Mouse (Mus musculus) intestine, postnatal 0 days (tissue): ENCODE measurements around the gene Morc4. TPM values are rescaled to one million over a fixed set of nuclear protein-coding genes. Genes with fewer than 3 reads are reported as not detected.

Experiments used
- ATAC-seq: fragments of 200-750 bp; cut with Nextera tagmentation; 2 replicates; pipeline ENCODE4 v1.8.0; 2017; ENCODE audit warnings: mild to moderate bottlenecking, moderate TSS enrichment, moderate library complexity
- H3K27ac ChIP-seq: fragments of 300-500 bp; sonication (generic); 2 replicates; pipeline ENCODE4 v1.5.1; 2014; ENCODE audit warnings: mild to moderate bottlenecking, low read depth, low read length, moderate library complexity
- H3K27me3 ChIP-seq: fragments of 300-500 bp; sonication (generic); replicated peaks from 2 replicates; pipeline ENCODE4 v1.6.1; 2014; ENCODE audit warnings: low read length, mixed read lengths; ENCODE audit not compliant: control insufficient read depth, insufficient read depth
- H3K36me3 ChIP-seq: fragments of 300-500 bp; sonication (generic); 2 replicates; pipeline ENCODE4 v1.6.1; 2014; ENCODE audit warnings: mild to moderate bottlenecking, moderate library complexity; ENCODE audit not compliant: control insufficient read depth, insufficient read depth
- H3K4me1 ChIP-seq: fragments of 300-500 bp; sonication (generic); replicated peaks from 2 replicates; pipeline ENCODE4 v1.6.1; 2014; ENCODE audit warnings: antibody characterized with exemption, low read length, mixed read lengths; ENCODE audit not compliant: control insufficient read depth, insufficient read depth
- H3K4me2 ChIP-seq: fragments of 300-500 bp; sonication (generic); replicated peaks from 2 replicates; pipeline ENCODE4 v1.6.1; 2014; ENCODE audit warnings: low read depth, mild to moderate bottlenecking, moderate library complexity
- H3K4me3 ChIP-seq: fragments of 300-500 bp; sonication (generic); 2 replicates; pipeline ENCODE4 v1.5.1; 2014; ENCODE audit warnings: low read depth, low read length
- H3K9ac ChIP-seq: fragments of 300-500 bp; sonication (generic); 2 replicates; pipeline ENCODE4 v1.6.1; 2014; ENCODE audit warnings: mild to moderate bottlenecking, low read depth, low read length
- H3K9me3 ChIP-seq: fragments of 300-500 bp; sonication (generic); 2 replicates; pipeline ENCODE4 v1.6.1; 2016; ENCODE audit warnings: mixed run types; ENCODE audit not compliant: control insufficient read depth
- CTCF ChIP-seq: sonication (generic); IDR thresholded peaks from 2 replicates; pipeline ENCODE4 v1.5.1; 2016; ENCODE audit warnings: low read depth, mild to moderate bottlenecking, control low read depth, antibody characterized with exemption, moderate library complexity
- WGBS: fragments of 180-500 bp; shearing (Covaris S2); extraction: QIAGEN DNeasy Blood & Tissue Kit; methylation state at CpG from one replicate; pipeline ENCODE4 v1.1.7; 2014; 5-methylcytosine and 5-hydroxymethylcytosine counted together
- polyA plus RNA-seq: library from polyadenylated mRNA; unstranded; fragments of >200 nt; fragmentation: Nextera tagmentation; extraction: Ambion mirVana; gene quantifications from 2 replicates; pipeline ENCODE4 v1.2.1, GENCODE M21; 2015

Morc4 gene
- polyA plus RNA-seq, 1 experiment from 2014 or later, result 3.5 TPM

- 88% methylated on average over 6 of the region's 6 CpGs for WGBS
Observed at GRCm38 (mm10) chrX:139828363-139829092, 42.9 kb downstream of the Morc4 start.

GRCm38 (mm10) chrX:139826926-139827325 is 44.6 kb downstream of the Morc4 start:
- Histone ChIP-seq H3K9me3 (no peaks in the 10 kb centered on the region), H3K4me3 (no peak overlapping the region), H3K4me2 (no peak overlapping the region), H3K27ac (no peak overlapping the region), H3K9ac (no peak overlapping the region), H3K36me3 (no peaks in the 10 kb centered on the region), H3K4me1 (no peaks in the 10 kb centered on the region), H3K27me3 (no peaks in the 10 kb centered on the region)
- ATAC-seq, result no peak
- WGBS, result 85% methylated on average over 4 of the region's 4 CpGs
- no peak for TF ChIP-seq CTCF

More at GRCm38 (mm10) chrX:139828363-139829092, 42.9 kb downstream of the Morc4 start:
- Histone ChIP-seq H3K4me2 (no peak overlapping the region), H3K27ac (no peak overlapping the region), H3K27me3 (no peaks in the 10 kb centered on the region), H3K9me3 (no peaks in the 10 kb centered on the region), H3K4me3 (no peak overlapping the region), H3K36me3 (no peaks in the 10 kb centered on the region), H3K9ac (no peak overlapping the region), H3K4me1 (no peaks in the 10 kb centered on the region)
- ATAC-seq, result no peak
- TF ChIP-seq CTCF, result no peak

GRCm38 (mm10) chrX:139825402-139825801 is 46.1 kb downstream of the Morc4 start:
- TF ChIP-seq CTCF, result no peak
- 89% methylated on average over 1 of the region's 1 CpGs for WGBS
- ATAC-seq, result no peak
- Histone ChIP-seq H3K27ac (no peak overlapping the region), H3K4me3 (no peak overlapping the region), H3K9ac (no peak overlapping the region), H3K9me3 (no peaks in the 10 kb centered on the region), H3K4me2 (no peak overlapping the region), H3K36me3 (no peaks in the 10 kb centered on the region), H3K27me3 (no peaks in the 10 kb centered on the region), H3K4me1 (no peaks in the 10 kb centered on the region)

GRCm38 (mm10) chrX:139815201-139815600 is 56.3 kb downstream of the Morc4 start:
- Histone ChIP-seq H3K4me3 (no peak overlapping the region), H3K9me3 (no peaks in the 10 kb centered on the region), H3K27me3 (no peaks in the 10 kb centered on the region), H3K4me1 (no peaks in the 10 kb centered on the region), H3K4me2 (no peak overlapping the region), H3K36me3 (no peaks in the 10 kb centered on the region), H3K27ac (no peak overlapping the region), H3K9ac (no peak overlapping the region)
- TF ChIP-seq CTCF, result no peak
- WGBS, result 56% methylated on average over 5 of the region's 5 CpGs
- no peak for ATAC-seq

- Histone ChIP-seq H3K9me3 (no peaks in the 10 kb centered on the region), H3K27ac (peak overlapping the region; percentile 75), H3K36me3 (no peaks in the 10 kb centered on the region), H3K4me1 (no peaks in the 10 kb centered on the region), H3K27me3 (no peaks in the 10 kb centered on the region), H3K4me3 (no peak overlapping the region), H3K4me2 (0 out of 2 replicates have a peak overlapping the region, but pooled peaks have one; percentile 45), H3K9ac (no peak overlapping the region)
- no peak for TF ChIP-seq CTCF
- ATAC-seq, result peak; percentile 42
- 45% methylated on average over 8 of the region's 8 CpGs for WGBS
Observed at GRCm38 (mm10) chrX:139814018-139814635, 57.4 kb downstream of the Morc4 start.

- Histone ChIP-seq H3K9me3 (no peaks in the 10 kb centered on the region), H3K4me1 (no peaks in the 10 kb centered on the region), H3K27ac (peak overlapping the region; percentile 75), H3K4me2 (peak overlapping the region; percentile 45), H3K27me3 (no peaks in the 10 kb centered on the region), H3K4me3 (no peak overlapping the region), H3K9ac (no peak overlapping the region), H3K36me3 (no peaks in the 10 kb centered on the region)
- no peak for TF ChIP-seq CTCF
- ATAC-seq, result no peak
- 56% methylated on average over 9 of the region's 9 CpGs for WGBS
Observed at GRCm38 (mm10) chrX:139813299-139814002, 58.0 kb downstream of the Morc4 start.
